Mouse (Mus musculus) gastrocnemius, adult 8-10 months (tissue): ENCODE results near the gene Slc17a7. TPM values are rescaled to one million over a fixed set of nuclear protein-coding genes. Genes with fewer than 3 reads are reported as not detected.
A peak's percentile ranks its signal among the peaks of the same experiment; 100 is the strongest.
"Not testable (repeated sequence)": the region's sequence is repeated elsewhere in the genome, so short reads cannot be mapped to it uniquely, and the experiment has no call there.

Experiments used
- DNase-seq, 2 experiments: peaks; one replicate each; pipeline ENCODE4 v3.0.0; 2022; ENCODE audit warnings: low spot score in 2 of 2
- total RNA-seq, 4 experiments: library from RNA; stranded (reverse); gene quantifications; 2 replicates each; pipeline ENCODE4 v1.2.4; 2022

The Slc17a7 gene
- total RNA-seq, 4 experiments from 2014 or later = 0.21 to 0.39 (median 0.31) TPM

GRCm38 (mm10) chr7:45133446-45134159, 30.1 kb upstream of the Slc17a7 start:
- DNase-seq = no peak

- DNase-seq = no peak
Measured at GRCm38 (mm10) chr7:45134544-45135026, 29.2 kb upstream of the Slc17a7 start.

GRCm38 (mm10) chr7:45135370-45135769, 28.4 kb upstream of the Slc17a7 start:
- DNase-seq = no peak

GRCm38 (mm10) chr7:45135993-45136567, 27.7 kb upstream of the Slc17a7 start, which contains the start of the genes Gm45713 and Flt3l:
Gene Gm45713, minus strand, starts transcription at chr7:45136231.
Gene Flt3l, minus strand, starts transcription at chr7:45136432.
- DNase-seq = peak; percentile 88 to 89

- DNase-seq = no peak
Measured at GRCm38 (mm10) chr7:45137171-45138006, 26.4 kb upstream of the Slc17a7 start.

- DNase-seq = no peak
Measured at GRCm38 (mm10) chr7:45138403-45138802, 25.3 kb upstream of the Slc17a7 start.

GRCm38 (mm10) chr7:45139904-45140723, 23.6 kb upstream of the Slc17a7 start:
- no peak for DNase-seq

- no peak for DNase-seq
Measured at GRCm38 (mm10) chr7:45141319-45141718, 22.4 kb upstream of the Slc17a7 start.

GRCm38 (mm10) chr7:45141914-45142313, 21.8 kb upstream of the Slc17a7 start:
- no peak for DNase-seq

GRCm38 (mm10) chr7:45144368-45145174, 19.2 kb upstream of the Slc17a7 start:
- DNase-seq = no peak

GRCm38 (mm10) chr7:45145460-45145859, 18.3 kb upstream of the Slc17a7 start:
- no peak for DNase-seq

GRCm38 (mm10) chr7:45147267-45147666, 16.5 kb upstream of the Slc17a7 start:
- no peak for DNase-seq

- DNase-seq = no peak
Measured at GRCm38 (mm10) chr7:45147899-45148298, 15.8 kb upstream of the Slc17a7 start.

- no peak for DNase-seq
Measured at GRCm38 (mm10) chr7:45148534-45149098, 15.1 kb upstream of the Slc17a7 start.

GRCm38 (mm10) chr7:45149545-45149944, 14.2 kb upstream of the Slc17a7 start:
- DNase-seq = no peak

- DNase-seq = no peak
Measured at GRCm38 (mm10) chr7:45150321-45150720, 13.4 kb upstream of the Slc17a7 start.

GRCm38 (mm10) chr7:45151303-45151702, 12.4 kb upstream of the Slc17a7 start:
- DNase-seq = peak; percentile 44 to 54

- DNase-seq = not testable (repeated sequence)
Measured at GRCm38 (mm10) chr7:45153052-45153451, 10.7 kb upstream of the Slc17a7 start.

GRCm38 (mm10) chr7:45153586-45153985, 10.2 kb upstream of the Slc17a7 start:
- DNase-seq = no peak
